ENCODE assay signal across 16 mouse cellular contexts in genomic region chr4:57576095-57576494, GRCm38 (mm10). TPM values are rescaled to one million over a fixed set of nuclear protein-coding genes. Genes with fewer than 3 reads are reported as not detected.
"Had no signal": no experiment of that assay in that cellular context is flagged by ENCODE, and none has a peak within 500 bp of the region (broad histone marks: within the 10 kb centered on the region; RNA-seq: fewer than 3 reads in every experiment).

No protein-coding gene starts in this region.

- ATAC-seq: liver, embryonic 12.5 days had no signal

- H3K27me3 ChIP-seq: limb, embryonic 15.5 days; liver, embryonic 12.5 days; neural tube, embryonic 15.5 days had no signal

- H3K4me2 ChIP-seq: limb, embryonic 15.5 days; liver, embryonic 12.5 days; lung, embryonic 14.5 days; neural tube, embryonic 15.5 days had no signal

- H3K27ac ChIP-seq: kidney, postnatal 0 days; limb, embryonic 15.5 days; liver, embryonic 12.5 days; midbrain, embryonic 10.5 days; neural tube, embryonic 15.5 days had no signal

- H3K9me3 ChIP-seq: limb, embryonic 15.5 days; liver, embryonic 12.5 days; midbrain, embryonic 10.5 days; neural tube, embryonic 15.5 days had no signal

- H3K36me3 ChIP-seq: liver, embryonic 12.5 days; midbrain, embryonic 10.5 days; neural tube, embryonic 15.5 days had no signal

- H3K4me3 ChIP-seq: limb, embryonic 15.5 days; liver, embryonic 12.5 days; midbrain, embryonic 10.5 days; myocyte; neural tube, embryonic 15.5 days had no signal

- H3K4me1 ChIP-seq: liver, embryonic 12.5 days; neural tube, embryonic 15.5 days had no signal

- H3K9ac ChIP-seq: limb, embryonic 15.5 days; liver, embryonic 12.5 days; lung, embryonic 14.5 days; neural tube, embryonic 15.5 days had no signal

- DNase-seq: kidney, postnatal 36 days; layer of hippocampus, adult 9-11 months; layer of hippocampus, postnatal 36 days; lung, embryonic 14.5 days; lung, postnatal 10 days; lung, postnatal 4 days; right cerebral cortex, adult 18-20 months; right cerebral cortex, postnatal 25 days; thymus, postnatal 4 days had no signal

RNA-seq across cellular contexts. Expression of gene Pakap, which starts 8.1 kb away (rescaled TPM):
- total RNA-seq: megakaryocyte, adult 5-6 weeks had no signal
